Mouse (Mus musculus) G1E (cell line): ENCODE data around the gene Olfr800.

Experiments used
- CTCF ChIP-seq: IDR thresholded peaks from 2 replicates; pipeline ENCODE4 v1.5.1; 2012; ENCODE audit warnings: low read depth, low read length, inconsistent platforms, mixed read lengths
- GATA1 ChIP-seq: IDR thresholded peaks from 2 replicates; pipeline ENCODE4 v1.6.1; 2012; ENCODE audit warnings: borderline replicate concordance, low read length, inconsistent platforms, mixed read lengths
- POLR2AphosphoS5 ChIP-seq: IDR thresholded peaks from 2 replicates; pipeline ENCODE4 v1.6.1; 2012; ENCODE audit warnings: low read depth, low read length, inconsistent platforms; ENCODE audit not compliant: insufficient replicate concordance

- TF ChIP-seq CTCF: no peak
- TF ChIP-seq POLR2AphosphoS5: no peak
- TF ChIP-seq GATA1: no peak
Measured at GRCm38 (mm10) chr10:129657394-129657793, at the start of gene Olfr800.
